Mouse (Mus musculus) forebrain, postnatal 0 days (tissue): ENCODE measurements at regions not wholly inside any gene's neighbourhood (a gene's known extent, or its start where the extent isn't known, plus 50 kb on each side); places are given as distances from the start of the nearest gene placed in this dataset.

Source experiments
- ATAC-seq: fragments of 200-750 bp; cut with Nextera tagmentation; 2 replicates; pipeline ENCODE4 v1.8.0; 2017; ENCODE audit warnings: mild to moderate bottlenecking, moderate library complexity
- DNase-seq: peaks from one replicate; pipeline ENCODE4 v3.0.0-alpha.2; 2015
- H3K27ac ChIP-seq: fragments of 300-500 bp; sonication (generic); 2 replicates; pipeline ENCODE4 v1.5.1; 2014; ENCODE audit warnings: low read depth, mild to moderate bottlenecking, antibody characterized with exemption, low read length, moderate library complexity, mixed read lengths
- H3K27me3 ChIP-seq: fragments of 300-500 bp; sonication (generic); 2 replicates; pipeline ENCODE4 v1.6.1; 2014; ENCODE audit warnings: mild to moderate bottlenecking, low read length, mixed read lengths; ENCODE audit not compliant: insufficient read depth
- H3K36me3 ChIP-seq: fragments of 300-500 bp; sonication (generic); 2 replicates; pipeline ENCODE4 v1.6.1; 2014; ENCODE audit warnings: mild to moderate bottlenecking, moderate library complexity; ENCODE audit not compliant: insufficient read depth
- H3K4me1 ChIP-seq: fragments of 300-500 bp; sonication (generic); 2 replicates; pipeline ENCODE4 v1.6.1; 2014; ENCODE audit warnings: antibody characterized with exemption; ENCODE audit not compliant: insufficient read depth
- H3K4me2 ChIP-seq: fragments of 300-500 bp; sonication (generic); 2 replicates; pipeline ENCODE4 v1.6.1; 2014; ENCODE audit warnings: low read depth, mild to moderate bottlenecking, moderate library complexity
- H3K4me3 ChIP-seq: fragments of 300-500 bp; sonication (generic); 2 replicates; pipeline ENCODE4 v1.5.1; 2014; ENCODE audit warnings: low read depth, low read length, mixed read lengths
- H3K9ac ChIP-seq: fragments of 300-500 bp; sonication (generic); 2 replicates; pipeline ENCODE4 v1.6.1; 2014; ENCODE audit warnings: mild to moderate bottlenecking
- H3K9me3 ChIP-seq: fragments of 300-500 bp; sonication (generic); 2 replicates; pipeline ENCODE4 v1.6.1; 2016; ENCODE audit warnings: low read length
- CTCF ChIP-seq: sonication (generic); IDR thresholded peaks from 2 replicates; pipeline ENCODE4 v1.5.1; 2016; ENCODE audit warnings: antibody characterized with exemption, control low read depth, low read depth
- WGBS: fragments of 180-500 bp; shearing (Covaris S2); extraction: QIAGEN DNeasy Blood & Tissue Kit; methylation state at CpG from one replicate; pipeline ENCODE4 v1.1.7; 2014; 5-methylcytosine and 5-hydroxymethylcytosine counted together

GRCm38 (mm10) chr5:132884130-132884529 lies 341.0 kb upstream of the Auts2 start:
- no peak overlapping the region for H3K4me2 ChIP-seq
- no peak overlapping the region for H3K9ac ChIP-seq
- no peak overlapping the region for H3K27ac ChIP-seq
- H3K27me3 ChIP-seq: no peaks in the 10 kb centered on the region
- no peaks in the 10 kb centered on the region for H3K36me3 ChIP-seq
- no peaks in the 10 kb centered on the region for H3K4me1 ChIP-seq
- WGBS: 58% methylated on average over 2 of the region's 2 CpGs
- no peak for ATAC-seq
- no peak for TF ChIP-seq CTCF
- no peaks in the 10 kb centered on the region for H3K9me3 ChIP-seq
- no peak overlapping the region for H3K4me3 ChIP-seq
- no peak for DNase-seq

GRCm38 (mm10) chr5:132882291-132882690 lies 339.1 kb upstream of the Auts2 start:
- no peak overlapping the region for H3K27ac ChIP-seq
- H3K4me3 ChIP-seq: no peak overlapping the region
- H3K27me3 ChIP-seq: no peaks in the 10 kb centered on the region
- H3K9me3 ChIP-seq: no peaks in the 10 kb centered on the region
- H3K36me3 ChIP-seq: no peaks in the 10 kb centered on the region
- ATAC-seq (no peak), DNase-seq (no peak)
- no peak overlapping the region for H3K9ac ChIP-seq
- H3K4me2 ChIP-seq: no peak overlapping the region
- H3K4me1 ChIP-seq: no peaks in the 10 kb centered on the region
- 65% methylated on average over 3 of the region's 3 CpGs for WGBS
- no peak for TF ChIP-seq CTCF

GRCm38 (mm10) chr5:132881170-132881569 lies 338.0 kb upstream of the Auts2 start:
- 87% methylated on average over 3 of the region's 3 CpGs for WGBS
- Histone ChIP-seq H3K4me3 (no peak overlapping the region), H3K9me3 (no peaks in the 10 kb centered on the region), H3K36me3 (no peaks in the 10 kb centered on the region), H3K4me2 (no peak overlapping the region), H3K27ac (no peak overlapping the region), H3K9ac (no peak overlapping the region), H3K27me3 (no peaks in the 10 kb centered on the region), H3K4me1 (no peaks in the 10 kb centered on the region)
- no peak for DNase-seq
- no peak for ATAC-seq
- TF ChIP-seq CTCF: no peak

GRCm38 (mm10) chr5:132876336-132876840 lies 333.2 kb upstream of the Auts2 start:
- no peak overlapping the region for H3K4me2 ChIP-seq
- no peaks in the 10 kb centered on the region for H3K27me3 ChIP-seq
- no peak for ATAC-seq
- H3K9ac ChIP-seq: no peak overlapping the region
- H3K9me3 ChIP-seq: no peaks in the 10 kb centered on the region
- no peak for TF ChIP-seq CTCF
- no peaks in the 10 kb centered on the region for H3K36me3 ChIP-seq
- WGBS: 19% methylated on average over 6 of the region's 6 CpGs
- no peak overlapping the region for H3K27ac ChIP-seq
- no peaks in the 10 kb centered on the region for H3K4me1 ChIP-seq
- H3K4me3 ChIP-seq: no peak overlapping the region
- DNase-seq: no peak

GRCm38 (mm10) chr5:132858846-132859510 lies 315.8 kb upstream of the Auts2 start:
- Histone ChIP-seq H3K4me2 (no peak overlapping the region), H3K4me3 (no peak overlapping the region), H3K9me3 (no peaks in the 10 kb centered on the region), H3K9ac (no peak overlapping the region), H3K4me1 (no peaks in the 10 kb centered on the region), H3K27me3 (no peaks in the 10 kb centered on the region), H3K27ac (no peak overlapping the region), H3K36me3 (no peaks in the 10 kb centered on the region)
- 59% methylated on average over 5 of the region's 5 CpGs for WGBS
- ATAC-seq (no peak), DNase-seq (peak; percentile 24)
- no peak for TF ChIP-seq CTCF

- no peak overlapping the region for H3K4me3 ChIP-seq
Measured at GRCm38 (mm10) chr5:132855619-132856510, 312.7 kb upstream of the Auts2 start.

GRCm38 (mm10) chr5:132850770-132851169 lies 307.6 kb upstream of the Auts2 start:
- TF ChIP-seq CTCF: no peak
- Histone ChIP-seq H3K27me3 (no peaks in the 10 kb centered on the region), H3K36me3 (no peaks in the 10 kb centered on the region), H3K4me1 (peaks cover 4% of the 10 kb centered on the region; the same call in 1 of the 2 replicates), H3K4me3 (no peak overlapping the region), H3K27ac (no peak overlapping the region), H3K9me3 (no peaks in the 10 kb centered on the region), H3K9ac (no peak overlapping the region), H3K4me2 (no peak overlapping the region)
- ATAC-seq (peak; percentile 69), DNase-seq (peak; percentile 79)
- WGBS: 28% methylated on average over 6 of the region's 6 CpGs

More at GRCm38 (mm10) chr5:132855619-132856510, 312.7 kb upstream of the Auts2 start:
- no peaks in the 10 kb centered on the region for H3K27me3 ChIP-seq
- peaks cover 4% of the 10 kb centered on the region; the same call in 1 of the 2 replicates for H3K4me1 ChIP-seq
- ATAC-seq (no peak), DNase-seq (no peak)
- no peak for TF ChIP-seq CTCF
- no peak overlapping the region for H3K27ac ChIP-seq
- no peak overlapping the region for H3K9ac ChIP-seq
- H3K4me2 ChIP-seq: no peak overlapping the region
- no peaks in the 10 kb centered on the region for H3K9me3 ChIP-seq
- no peaks in the 10 kb centered on the region for H3K36me3 ChIP-seq
- WGBS: 88% methylated on average over 4 of the region's 4 CpGs
